Mouse (Mus musculus) hindbrain, postnatal 0 days (tissue): Measurements from ENCODE around the gene Tcirg1. TPM values are rescaled to one million over a fixed set of nuclear protein-coding genes. Genes with fewer than 3 reads are reported as not detected.
A peak's percentile ranks its signal among the peaks of the same experiment; 100 is the strongest.

Experiments used
- ATAC-seq: fragments of 200-750 bp; cut with Nextera tagmentation; 2 replicates; pipeline ENCODE4 v1.8.0; 2017; ENCODE audit warnings: mild to moderate bottlenecking, moderate TSS enrichment, moderate library complexity
- DNase-seq: peaks from one replicate; pipeline ENCODE4 v3.0.0-alpha.2; 2015; ENCODE audit warnings: low spot score
- H3K27ac ChIP-seq: fragments of 300-500 bp; sonication (generic); 2 replicates; pipeline ENCODE4 v1.5.1; 2014; ENCODE audit warnings: mild to moderate bottlenecking
- H3K27me3 ChIP-seq: fragments of 300-500 bp; sonication (generic); 2 replicates; pipeline ENCODE4 v1.6.1; 2014; ENCODE audit warnings: low read length, mixed read lengths; ENCODE audit not compliant: insufficient read depth
- H3K36me3 ChIP-seq: fragments of 300-500 bp; sonication (generic); 2 replicates; pipeline ENCODE4 v1.6.1; 2014; ENCODE audit warnings: low read length, mixed read lengths; ENCODE audit not compliant: insufficient read depth
- H3K4me1 ChIP-seq: fragments of 300-500 bp; sonication (generic); 2 replicates; pipeline ENCODE4 v1.6.1; 2014; ENCODE audit warnings: antibody characterized with exemption, low read length, mixed read lengths; ENCODE audit not compliant: insufficient read depth
- H3K4me2 ChIP-seq: fragments of 300-500 bp; sonication (generic); 2 replicates; pipeline ENCODE4 v1.6.1; 2014; ENCODE audit warnings: low read depth, mild to moderate bottlenecking, low read length, moderate library complexity, mixed read lengths
- H3K4me3 ChIP-seq: fragments of 300-500 bp; sonication (generic); 2 replicates; pipeline ENCODE4 v1.5.1; 2014; ENCODE audit warnings: low read length
- H3K9ac ChIP-seq: fragments of 300-500 bp; sonication (generic); replicated peaks from 2 replicates; pipeline ENCODE4 v1.6.1; 2014; ENCODE audit warnings: mild to moderate bottlenecking, low read length, moderate library complexity, mixed read lengths
- H3K9me3 ChIP-seq: fragments of 300-500 bp; sonication (generic); 2 replicates; pipeline ENCODE4 v1.6.1; 2016; ENCODE audit warnings: low read length, mixed read lengths
- CTCF ChIP-seq: IDR thresholded peaks from 2 replicates; pipeline ENCODE4 v1.5.1; 2016; ENCODE audit warnings: antibody characterized with exemption, control low read depth, low read depth
- WGBS: fragments of 180-500 bp; shearing (Covaris S2); extraction: QIAGEN DNeasy Blood & Tissue Kit; methylation state at CpG from one replicate; pipeline ENCODE4 v1.1.7; 2014; 5-methylcytosine and 5-hydroxymethylcytosine counted together
- polyA plus RNA-seq: library from polyadenylated mRNA; unstranded; fragments of >200 nt; fragmentation: Nextera tagmentation; extraction: Ambion mirVana; gene quantifications from 2 replicates; pipeline ENCODE4 v1.2.1, GENCODE M21; 2015
- total RNA-seq: library from RNA; depleted of rRNA; stranded (reverse); fragments of >200 nt; gene quantifications from 2 replicates; pipeline ENCODE4 v1.2.3, GENCODE M21; 2014

Gene Tcirg1
- total and polyA plus RNA-seq, 2 experiments from 2014 or later, result 17.3 to 44.0 TPM

- no peak for TF ChIP-seq CTCF
- no peaks in the 10 kb centered on the region for H3K27me3 ChIP-seq
- H3K9me3 ChIP-seq, result no peaks in the 10 kb centered on the region
- 64% methylated on average over 1 of the region's 1 CpGs for WGBS
- H3K9ac ChIP-seq, result no peak overlapping the region
- DNase-seq (peak; percentile 41), ATAC-seq (no peak)
- H3K4me1 ChIP-seq, result peaks cover 20% of the 10 kb centered on the region
- peak overlapping the region; percentile 74 for H3K4me2 ChIP-seq
- H3K27ac ChIP-seq, result no peak overlapping the region
- H3K4me3 ChIP-seq, result no peak overlapping the region; the same call in 1 of the 2 replicates
- no peaks in the 10 kb centered on the region for H3K36me3 ChIP-seq
Measured at GRCm38 (mm10) chr19:3853891-3854290, 53.0 kb downstream of the Tcirg1 start.

GRCm38 (mm10) chr19:3853121-3853520 lies 53.8 kb downstream of the Tcirg1 start:
- H3K4me2 ChIP-seq, result peak overlapping the region; percentile 74
- no peak overlapping the region for H3K9ac ChIP-seq
- H3K4me1 ChIP-seq, result peaks cover 20% of the 10 kb centered on the region
- H3K27ac ChIP-seq, result no peak overlapping the region
- H3K27me3 ChIP-seq, result no peaks in the 10 kb centered on the region
- H3K9me3 ChIP-seq, result no peaks in the 10 kb centered on the region
- WGBS, result 89% methylated on average over 10 of the region's 10 CpGs
- H3K36me3 ChIP-seq, result no peaks in the 10 kb centered on the region
- DNase-seq, result no peak
- no peak for ATAC-seq
- no peak for TF ChIP-seq CTCF
- H3K4me3 ChIP-seq, result peak overlapping the region; percentile 60

- H3K4me1 ChIP-seq, result peaks cover 17% of the 10 kb centered on the region
- no peaks in the 10 kb centered on the region for H3K27me3 ChIP-seq
- peak; percentile 62 for DNase-seq
- H3K9me3 ChIP-seq, result no peaks in the 10 kb centered on the region
- H3K4me2 ChIP-seq, result peak overlapping the region; percentile 74
- WGBS, result under 1% methylated on average over 65 of the region's 74 CpGs
- H3K9ac ChIP-seq, result peak overlapping the region; percentile 88
- peak overlapping the region; percentile 95 for H3K27ac ChIP-seq
- peak overlapping the region; percentile 60 for H3K4me3 ChIP-seq
- no peak for ATAC-seq
- no peaks in the 10 kb centered on the region for H3K36me3 ChIP-seq
- TF ChIP-seq CTCF, result no peak
Measured at GRCm38 (mm10) chr19:3851979-3852681, 54.8 kb downstream of the Tcirg1 start.

GRCm38 (mm10) chr19:3851502-3851962 lies 55.4 kb downstream of the Tcirg1 start, which contains the start of gene Chka:
Chka (plus strand) TSS chr19:3851773.
- Histone ChIP-seq H3K27me3 (no peaks in the 10 kb centered on the region), H3K4me3 (peak within 1 kb of the TSS; percentile 60), H3K36me3 (no peaks in the 10 kb centered on the region), H3K9ac (peak within 1 kb of the TSS; percentile 88), H3K9me3 (no peaks in the 10 kb centered on the region), H3K27ac (peak within 1 kb of the TSS; percentile 95), H3K4me2 (peak within 1 kb of the TSS; percentile 74), H3K4me1 (peaks cover 17% of the 10 kb centered on the region)
- ATAC-seq (peak; percentile 98), DNase-seq (peak; percentile 98)
- TF ChIP-seq CTCF, result peak; percentile 46
- under 1% methylated on average over 53 of the region's 54 CpGs for WGBS

- peak overlapping the region; percentile 95; the same call in 1 of the 2 replicates for H3K27ac ChIP-seq
- ATAC-seq (0 out of 2 replicates have a peak, but pooled peaks have one; percentile 0), DNase-seq (peak; percentile 30)
- H3K4me2 ChIP-seq, result peak overlapping the region; percentile 74
- TF ChIP-seq CTCF, result no peak
- no peaks in the 10 kb centered on the region for H3K27me3 ChIP-seq
- H3K4me3 ChIP-seq, result peak overlapping the region; percentile 60
- peak overlapping the region; percentile 31 for H3K9ac ChIP-seq
- no peaks in the 10 kb centered on the region for H3K9me3 ChIP-seq
- H3K36me3 ChIP-seq, result no peaks in the 10 kb centered on the region
- WGBS, result 5% methylated on average over 19 of the region's 19 CpGs
- peaks cover 17% of the 10 kb centered on the region for H3K4me1 ChIP-seq
Measured at GRCm38 (mm10) chr19:3850847-3851469, 56.0 kb downstream of the Tcirg1 start.

GRCm38 (mm10) chr19:3850076-3850475 lies 56.9 kb downstream of the Tcirg1 start:
- WGBS, result 49% methylated on average over 5 of the region's 5 CpGs

More at GRCm38 (mm10) chr19:3850076-3850475, 56.9 kb downstream of the Tcirg1 start:
- Histone ChIP-seq H3K4me2 (no peak overlapping the region), H3K27ac (no peak overlapping the region), H3K27me3 (no peaks in the 10 kb centered on the region), H3K36me3 (no peaks in the 10 kb centered on the region), H3K4me1 (peaks cover 9% of the 10 kb centered on the region), H3K4me3 (no peak overlapping the region), H3K9me3 (no peaks in the 10 kb centered on the region), H3K9ac (no peak overlapping the region)
- ATAC-seq (no peak), DNase-seq (no peak)
- TF ChIP-seq CTCF, result no peak
